Mouse (Mus musculus) CD4-positive, CD25-positive, alpha-beta regulatory T cell, adult 4 months (primary cell): Measurements from ENCODE around the gene Ncf4. TPM values are rescaled to one million over a fixed set of nuclear protein-coding genes. Genes with fewer than 3 reads are reported as not detected.
"Not testable (repeated sequence)": the region's sequence is repeated elsewhere in the genome, so short reads cannot be mapped to it uniquely, and the experiment has no call there.

ENCODE experiments used
- ATAC-seq: one replicate; pipeline ENCODE4 v1.8.0; 2017
- polyA plus RNA-seq, 2 experiments: library from polyadenylated mRNA; unstranded; fragments of 100-300 nt; shearing (Covaris generic); gene quantifications; one replicate each; pipeline ENCODE4 v1.2.1; 2017

Ncf4 gene
- polyA plus RNA-seq, 2 experiments from 2014 or later, result 175 to 188 TPM

DNA sequence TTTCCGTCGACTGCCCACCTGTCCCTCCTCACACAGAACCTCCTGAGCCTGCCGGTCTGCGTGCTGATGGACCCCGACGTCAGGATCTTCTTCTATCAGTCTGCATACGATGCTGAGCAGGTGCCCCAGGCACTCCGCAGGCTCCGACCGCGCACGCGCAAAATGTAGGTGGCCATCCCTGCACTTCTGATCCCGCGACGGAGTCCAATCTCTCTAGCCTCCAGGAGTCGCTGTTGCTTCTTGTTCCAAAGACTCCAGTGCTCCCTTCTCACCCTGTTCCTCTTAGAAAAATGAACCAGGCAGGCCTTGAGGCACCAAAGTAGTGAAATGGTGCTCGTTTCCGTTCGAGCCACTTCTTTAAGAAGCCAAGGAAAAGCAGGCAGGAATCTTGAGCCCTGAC is 10.2 kb downstream of the Ncf4 start:
- no peak for ATAC-seq

DNA sequence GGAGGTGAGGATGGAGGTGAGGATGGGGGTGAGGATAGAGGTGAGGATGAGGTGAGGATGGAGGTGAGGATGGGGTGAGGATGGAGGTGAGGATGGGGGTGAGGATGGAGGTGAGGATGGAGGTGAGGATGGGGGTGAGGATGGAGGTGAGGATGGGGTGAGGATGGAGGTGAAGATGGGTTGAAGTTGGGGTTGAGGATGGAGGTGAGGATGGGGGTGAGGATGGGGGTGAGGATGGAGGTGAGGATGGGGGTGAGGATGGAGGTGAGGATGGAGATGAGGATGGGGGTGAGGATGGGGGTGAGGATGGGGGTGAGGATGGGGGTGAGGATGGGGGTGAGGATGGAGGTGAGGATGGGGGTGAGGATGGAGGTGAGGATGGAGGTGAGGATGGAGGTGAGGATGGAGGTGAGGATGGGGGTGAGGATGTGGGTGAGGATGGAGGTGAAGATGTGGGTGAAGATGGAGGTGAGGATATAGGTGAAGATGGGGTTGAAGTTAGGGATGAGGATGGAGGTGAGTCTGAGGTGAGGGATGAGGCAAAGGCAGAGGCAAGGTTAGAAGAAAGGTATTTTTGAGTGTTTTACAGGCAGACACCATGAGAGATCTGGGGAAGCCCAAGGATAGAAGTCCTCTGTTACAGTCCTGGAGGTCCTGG is 12.1 kb downstream of the Ncf4 start:
- ATAC-seq, result not testable (repeated sequence)

DNA sequence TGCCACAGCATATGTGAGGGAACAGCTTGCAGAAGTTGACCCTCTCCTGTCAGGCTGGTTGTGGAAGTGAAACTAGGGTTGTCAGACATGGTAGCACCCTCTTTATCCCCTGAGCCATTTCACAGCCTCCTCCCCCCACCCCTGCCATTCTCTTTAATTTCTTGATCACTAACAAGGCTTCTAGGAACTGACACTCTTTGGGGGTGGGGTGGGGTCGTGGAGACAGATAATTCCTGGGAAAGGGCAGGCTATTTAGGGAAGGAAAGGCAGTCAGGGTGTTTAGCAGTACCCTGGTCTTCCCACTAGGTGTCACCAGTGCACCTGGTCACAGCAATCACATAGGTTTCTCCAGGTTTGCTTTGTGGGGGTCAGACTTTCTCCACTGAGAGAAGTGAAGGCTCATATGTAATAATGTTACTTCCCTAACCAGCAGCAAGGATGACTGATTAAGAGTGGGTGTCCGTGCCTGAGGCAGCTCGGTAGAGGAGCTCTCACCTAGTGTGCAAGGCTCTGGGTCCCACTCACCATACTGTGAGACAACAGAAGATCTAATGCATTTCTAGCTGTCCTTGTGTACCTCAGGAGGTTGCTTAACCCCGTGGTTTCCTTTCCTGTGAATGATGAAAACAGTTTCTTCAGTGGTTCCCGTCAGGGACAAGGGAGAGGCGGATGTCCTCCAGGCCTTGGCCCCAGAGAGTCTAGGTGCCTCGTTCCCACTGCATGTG is 12.9 kb downstream of the Ncf4 start:
- ATAC-seq, result peak; percentile 39

DNA sequence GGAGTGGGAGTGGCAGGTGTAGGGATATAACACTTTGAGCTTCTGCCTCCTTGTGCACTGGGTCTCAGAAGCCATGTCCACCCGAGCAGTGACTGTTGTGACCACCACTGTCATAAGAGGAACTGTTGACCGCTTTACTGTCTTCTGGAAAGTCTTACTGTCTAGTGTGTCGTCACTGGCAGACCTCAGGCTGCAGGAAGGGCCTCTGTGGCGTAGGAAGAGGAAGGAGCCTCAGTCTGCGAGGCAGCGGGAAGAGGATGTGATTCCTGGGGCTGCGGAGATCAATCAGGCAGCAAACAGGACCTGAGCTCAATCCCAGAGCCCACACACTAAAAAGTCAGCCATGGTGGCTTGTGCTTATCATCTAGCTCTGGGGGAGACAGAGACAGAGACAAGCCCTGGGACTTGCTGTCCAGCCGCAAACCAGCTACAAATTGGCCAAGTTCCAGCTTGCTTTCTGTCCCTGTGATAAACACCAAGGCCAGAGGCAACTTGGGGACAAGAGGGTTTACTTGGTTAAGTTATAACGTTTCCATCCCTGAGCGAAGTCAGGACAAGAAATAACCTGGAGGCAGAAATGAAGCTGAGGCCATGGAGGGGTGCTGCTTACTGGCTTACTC is 13.8 kb downstream of the Ncf4 start:
- no peak for ATAC-seq

DNA sequence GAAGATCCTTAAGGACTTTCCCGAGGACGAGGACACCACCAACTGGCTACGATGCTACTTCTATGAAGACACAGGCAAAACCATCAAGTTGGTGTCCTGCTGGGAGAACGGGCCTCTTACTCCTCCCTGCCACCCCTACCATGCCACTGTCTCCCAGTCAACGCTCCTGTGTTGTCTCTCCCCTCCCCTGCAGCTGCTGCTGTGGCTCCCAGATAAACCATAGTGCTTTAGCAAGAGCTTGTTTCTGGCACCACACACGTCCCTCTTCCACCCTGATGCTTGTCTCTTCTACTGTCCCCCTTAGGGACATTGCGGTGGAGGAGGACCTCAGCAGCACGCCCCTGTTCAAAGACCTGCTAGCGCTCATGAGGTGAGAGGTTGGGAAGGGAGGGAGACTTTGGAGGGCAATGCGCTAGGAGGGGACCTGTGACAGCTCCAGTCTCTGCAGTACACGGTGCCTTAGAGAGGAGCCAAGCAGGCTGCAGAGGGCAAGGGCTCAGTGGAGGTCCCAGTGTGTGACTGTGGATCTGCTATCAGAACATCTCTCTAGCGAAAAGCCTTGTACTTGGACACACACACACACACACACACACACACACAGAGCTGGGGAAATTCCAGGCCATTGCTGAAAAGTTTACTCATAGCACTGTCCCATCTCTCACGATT is 16.2 kb downstream of the Ncf4 start:
- no peak for ATAC-seq

DNA sequence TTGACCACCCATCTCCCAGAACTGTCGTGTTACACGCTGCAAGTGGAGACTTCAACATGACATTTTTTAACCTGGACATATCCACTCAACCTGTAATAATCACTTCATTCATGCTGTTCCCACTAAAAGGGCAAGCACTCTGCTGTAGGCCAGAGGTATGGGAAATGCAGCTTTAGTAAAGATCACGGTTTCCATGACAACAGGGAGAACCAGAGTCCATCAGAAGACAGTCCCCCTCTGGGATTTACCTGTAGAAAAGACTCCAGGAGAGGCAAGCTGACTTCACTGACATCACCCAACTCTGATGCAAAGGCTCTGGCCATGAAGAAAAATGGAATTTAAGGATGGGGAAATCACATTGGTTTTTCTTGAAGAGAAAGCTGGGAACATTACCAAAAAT is 18.7 kb downstream of the Ncf4 start:
- no peak for ATAC-seq

DNA sequence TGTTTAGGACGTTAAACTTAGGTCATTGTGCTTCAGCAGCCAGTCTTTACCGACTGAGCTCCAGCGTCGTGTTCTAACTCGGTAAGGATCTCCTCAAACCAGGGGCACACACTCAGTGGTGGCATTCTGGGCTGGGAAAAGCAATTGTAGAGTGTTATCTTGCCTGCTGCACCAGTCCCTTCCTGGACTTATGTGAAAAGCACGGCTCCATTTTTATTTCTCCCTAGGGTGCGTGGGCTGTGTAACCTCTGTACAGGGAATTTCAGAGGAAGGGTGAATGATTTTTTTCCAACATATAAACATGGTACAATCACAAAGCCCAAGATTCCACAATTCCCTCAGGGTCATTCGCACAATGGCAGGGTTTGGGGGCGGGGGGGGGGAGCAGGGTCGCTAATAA is 22.8 kb downstream of the Ncf4 start:
- ATAC-seq, result no peak

DNA sequence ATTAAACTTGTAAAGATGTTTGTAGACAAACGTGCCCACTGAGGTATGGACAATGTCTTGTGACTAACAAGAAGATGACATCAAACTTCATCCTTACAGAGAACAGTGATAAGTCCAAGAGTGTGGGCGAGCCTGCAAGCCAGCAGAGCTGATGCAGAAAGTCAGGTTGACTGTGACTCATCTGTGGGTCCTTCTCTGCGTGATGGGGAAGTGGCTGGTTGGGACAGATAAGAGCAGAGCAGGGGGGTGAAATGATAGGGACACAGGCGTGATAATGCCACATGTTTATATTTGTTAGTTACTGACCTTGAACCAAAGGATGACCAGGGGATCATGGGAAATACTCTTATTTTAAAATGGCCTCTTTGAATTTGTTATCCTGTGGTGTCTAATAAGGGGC is 23.3 kb downstream of the Ncf4 start:
- ATAC-seq, result no peak

DNA sequence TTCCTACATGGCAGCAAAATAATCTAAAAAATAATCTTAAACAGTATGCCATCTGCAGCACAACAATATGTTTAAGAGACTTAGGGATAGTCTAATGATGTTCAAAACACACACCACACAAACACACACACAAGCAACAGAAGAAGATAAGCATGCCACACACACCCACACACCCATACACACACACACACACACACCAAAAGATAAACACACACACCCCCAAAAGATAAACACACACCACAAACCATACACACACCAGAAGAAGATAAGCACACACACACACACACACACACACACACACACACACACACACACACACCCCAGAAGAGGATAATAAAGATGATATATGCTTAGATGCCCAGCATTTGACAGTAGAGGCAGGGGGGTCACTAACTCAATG is 26.6 kb downstream of the Ncf4 start:
- no peak for ATAC-seq

DNA sequence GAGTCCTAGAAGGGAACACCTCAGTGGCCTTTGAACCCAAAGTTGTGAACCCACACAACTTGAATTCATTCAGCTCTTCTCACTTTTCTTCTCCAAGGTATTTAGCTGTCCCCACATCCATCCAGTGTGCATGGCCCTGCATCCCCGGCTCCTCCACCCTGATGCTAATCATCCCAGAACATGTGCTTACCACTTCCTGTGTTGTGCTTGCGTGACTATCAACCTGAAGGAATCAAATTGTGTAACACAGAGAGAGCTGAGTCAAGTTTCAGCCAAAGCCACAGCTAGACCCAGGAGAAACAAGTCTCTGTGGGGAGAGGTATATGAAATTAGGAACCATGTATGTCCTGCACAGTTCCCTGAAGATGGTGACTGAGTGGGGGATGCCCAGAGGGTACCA is 33.7 kb downstream of the Ncf4 start:
- ATAC-seq, result no peak

DNA sequence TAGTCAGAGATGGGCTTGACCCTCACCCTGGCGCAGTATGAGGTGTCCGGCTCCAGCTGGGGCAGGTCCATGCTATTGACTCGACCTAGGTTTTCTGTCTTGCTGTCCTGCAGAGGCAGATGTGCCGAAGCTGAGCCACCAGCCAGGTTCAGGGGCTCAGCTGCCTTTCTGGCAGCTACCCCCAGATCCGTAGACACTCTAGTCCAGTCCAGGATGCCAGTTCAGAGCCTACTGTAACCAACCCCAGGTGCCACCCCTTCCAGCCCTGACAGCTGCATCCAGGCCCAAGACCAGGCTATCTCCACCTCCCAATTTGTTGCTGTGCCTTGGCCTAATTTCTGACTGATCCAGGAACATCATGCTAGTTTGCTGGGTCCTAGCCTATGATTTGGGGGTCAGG is 43.3 kb downstream of the Ncf4 start:
- no peak for ATAC-seq

DNA sequence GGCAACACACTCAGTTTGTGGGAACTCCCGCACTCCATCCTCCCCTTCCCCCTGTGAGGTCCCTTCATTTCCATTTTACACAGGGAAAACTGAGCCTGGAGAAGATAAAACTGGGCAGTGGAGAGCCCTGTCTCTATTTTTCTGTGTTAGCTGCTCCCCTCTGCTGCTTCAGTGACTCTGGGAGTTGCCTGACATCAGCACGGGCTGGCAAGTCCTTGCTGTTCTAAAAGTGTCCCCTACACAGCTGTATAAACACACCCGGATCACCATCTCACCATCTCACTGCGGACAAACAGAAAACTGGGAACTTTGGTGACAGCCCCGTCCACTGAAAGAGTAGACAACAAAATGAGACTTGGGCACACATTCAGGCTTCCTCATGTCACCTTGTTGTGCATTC is 45.2 kb downstream of the Ncf4 start:
- not testable (repeated sequence) for ATAC-seq

DNA sequence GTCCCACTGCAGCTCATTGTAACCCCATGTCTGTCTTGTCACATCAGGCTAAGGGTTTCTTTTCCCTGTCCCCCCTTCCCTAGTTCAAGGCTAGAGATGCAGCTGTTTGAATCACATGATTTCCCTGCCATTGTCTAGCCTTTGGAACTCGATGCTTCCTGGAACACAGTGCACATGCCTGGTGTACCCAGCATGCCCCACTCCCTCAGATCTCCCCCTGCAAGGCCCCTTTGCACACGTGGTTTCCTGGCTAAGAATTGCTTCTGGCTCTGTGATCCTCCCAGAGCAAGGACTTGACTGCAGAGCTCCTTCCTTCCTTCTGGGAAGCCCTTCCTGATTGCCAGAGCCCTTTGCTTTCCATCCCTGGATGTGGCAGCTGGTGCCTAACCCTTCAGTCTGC is 48.6 kb downstream of the Ncf4 start:
- not testable (repeated sequence) for ATAC-seq

DNA sequence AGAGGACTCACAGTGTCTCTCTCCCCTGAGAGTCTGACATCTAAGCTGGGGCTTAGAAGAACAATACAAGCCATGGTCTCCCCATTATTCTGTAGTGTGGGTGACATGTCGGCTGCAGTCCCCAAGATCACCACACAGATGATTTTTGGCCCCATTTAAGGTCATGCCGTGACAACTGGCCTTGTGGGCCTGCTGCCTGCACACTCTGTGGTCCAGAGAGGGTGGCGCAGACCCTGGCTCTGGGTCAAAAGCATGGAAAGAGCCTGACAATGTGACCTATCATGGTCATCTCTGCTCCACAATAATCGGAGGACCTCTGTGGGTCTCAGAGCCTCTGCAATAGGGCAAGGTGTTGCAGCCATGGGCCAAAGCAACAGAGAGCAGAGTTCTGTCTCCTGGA is 49.1 kb downstream of the Ncf4 start:
- ATAC-seq, result no peak

DNA sequence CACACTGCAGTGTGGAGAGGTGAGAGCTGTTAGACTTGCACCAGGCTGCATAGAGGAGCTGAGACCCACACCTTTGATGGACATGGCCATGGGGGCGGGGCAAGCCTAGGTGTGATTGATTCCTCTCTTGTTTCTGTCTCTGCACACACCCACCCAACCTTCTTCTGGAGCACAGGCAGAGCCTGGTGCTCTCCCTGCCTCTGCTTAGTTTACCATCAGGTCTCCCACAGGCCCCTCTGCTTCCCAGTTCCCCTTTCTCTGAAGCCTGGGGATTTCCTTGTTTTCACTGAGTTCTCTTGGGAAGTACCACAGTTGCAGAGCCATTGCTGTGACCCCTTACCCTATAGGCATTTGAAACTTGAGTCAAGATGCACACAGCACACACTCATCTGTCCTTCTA is 54.0 kb downstream of the Ncf4 start:
- no peak for ATAC-seq

DNA sequence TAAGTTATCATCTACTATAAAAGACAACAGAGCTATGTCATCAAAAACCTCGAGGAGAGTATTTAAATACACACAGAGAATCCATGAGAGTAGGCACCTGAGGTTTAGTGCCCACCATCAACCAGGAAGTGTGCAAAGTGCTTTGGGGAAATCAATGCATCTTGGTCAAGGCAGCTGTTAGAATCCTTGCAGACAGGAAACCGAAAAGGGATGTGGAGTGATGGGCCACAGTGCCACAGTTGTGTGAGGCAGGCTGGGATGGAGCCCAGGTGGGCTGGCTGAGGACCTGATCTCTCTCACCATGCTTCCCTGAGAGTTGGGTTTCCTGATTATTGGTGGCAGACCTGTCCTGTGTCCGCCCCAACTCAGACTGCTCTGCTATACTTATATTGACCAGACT is 55.0 kb downstream of the Ncf4 start:
- ATAC-seq, result no peak

DNA sequence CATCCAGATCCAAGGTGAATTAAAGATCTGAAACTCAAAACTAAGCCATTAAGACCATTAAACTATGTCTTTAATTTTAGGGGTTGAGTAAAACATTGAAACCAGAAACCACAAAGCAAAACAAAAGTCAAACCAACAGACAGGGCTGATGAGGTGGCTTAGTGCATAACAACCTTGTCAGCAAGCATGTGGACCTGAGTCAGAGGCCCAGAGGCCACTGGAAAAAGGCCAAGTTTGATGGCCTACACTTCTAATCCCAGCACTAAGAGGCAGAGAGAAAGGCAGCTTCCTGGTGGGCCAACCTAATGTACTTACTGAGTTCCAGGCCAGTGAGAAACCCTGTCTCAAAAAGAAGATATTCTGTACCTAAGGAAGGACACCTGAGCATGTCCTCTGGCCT is 56.2 kb downstream of the Ncf4 start:
- ATAC-seq, result no peak

DNA sequence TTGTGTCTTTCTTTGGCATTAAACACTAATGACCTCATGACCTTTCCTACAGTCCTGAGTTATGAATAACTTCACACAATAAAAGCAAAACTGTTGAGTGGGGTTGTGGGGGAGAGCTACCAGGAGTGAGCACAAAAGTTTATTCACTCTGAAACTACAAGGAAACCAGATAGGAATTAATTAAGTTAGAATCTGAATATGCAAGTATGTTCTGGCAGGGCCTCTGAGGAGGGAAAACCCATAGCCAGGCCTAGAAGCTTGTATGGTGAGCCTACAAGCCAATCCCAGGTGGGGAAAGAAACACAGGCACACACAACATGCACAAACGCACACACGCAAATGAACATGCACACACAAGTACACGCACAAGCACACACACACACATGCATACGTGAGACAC is 58.1 kb downstream of the Ncf4 start:
- no peak for ATAC-seq

DNA sequence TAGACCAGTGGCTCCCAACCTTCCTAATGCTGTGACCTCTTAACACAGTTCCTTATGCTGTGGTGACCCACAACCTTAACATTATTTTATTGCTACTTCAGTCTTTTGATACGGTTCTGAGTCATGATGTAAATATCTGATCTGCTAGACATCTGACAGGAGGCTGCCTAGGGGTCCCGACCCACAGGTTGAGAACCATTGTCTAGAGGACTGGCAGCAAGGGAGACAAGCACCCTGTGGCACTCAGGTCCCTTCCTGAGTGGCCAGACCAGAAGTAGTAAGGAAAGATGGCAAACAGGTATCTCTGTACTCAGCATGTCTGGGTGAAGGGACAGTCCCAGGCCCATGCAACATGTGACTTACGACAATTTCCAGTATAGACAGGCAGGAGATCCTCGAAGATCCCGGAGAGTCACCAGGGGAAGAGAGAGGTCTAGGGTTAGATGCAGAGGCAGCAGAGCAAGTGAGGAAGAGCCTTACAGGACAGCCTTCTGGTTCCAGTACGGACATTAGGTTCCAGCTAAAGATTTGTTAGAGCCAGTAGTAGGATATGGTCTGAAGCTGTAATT is 59.1 kb downstream of the Ncf4 start:
- ATAC-seq, result no peak

DNA sequence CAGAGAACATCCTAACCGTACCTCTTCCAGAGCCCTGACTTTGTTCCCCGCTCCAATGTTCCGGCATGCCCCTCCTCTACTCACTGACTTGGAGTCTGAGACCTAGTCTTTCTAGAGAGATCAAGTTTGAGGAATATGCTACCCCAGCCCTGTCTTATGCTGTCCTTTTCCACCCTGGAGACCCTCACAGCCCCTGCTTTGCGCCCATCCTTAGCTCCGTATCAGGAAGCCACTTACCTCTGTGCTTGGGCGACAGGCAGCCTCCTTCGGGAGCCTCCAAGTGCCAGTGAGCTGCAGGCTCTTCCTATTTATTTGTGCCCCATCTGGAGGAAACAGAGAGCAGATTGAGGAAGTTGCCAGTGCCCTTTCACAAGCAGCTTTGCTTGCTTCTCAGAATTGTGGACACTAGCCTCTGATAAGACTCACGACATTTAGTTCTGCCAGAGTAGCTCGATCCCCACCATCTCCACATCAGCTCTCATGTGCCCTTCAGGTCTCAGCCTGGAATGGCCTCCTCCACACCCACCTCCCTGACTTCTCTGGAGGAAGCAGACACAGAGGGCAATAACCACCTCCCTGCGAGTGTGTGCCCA is 60.8 kb downstream of the Ncf4 start, which contains the start of gene Csf2rb2:
Gene Csf2rb2 (minus strand): TSS at position 381 of the 593 bp plus-strand sequence.
- no peak for ATAC-seq

DNA sequence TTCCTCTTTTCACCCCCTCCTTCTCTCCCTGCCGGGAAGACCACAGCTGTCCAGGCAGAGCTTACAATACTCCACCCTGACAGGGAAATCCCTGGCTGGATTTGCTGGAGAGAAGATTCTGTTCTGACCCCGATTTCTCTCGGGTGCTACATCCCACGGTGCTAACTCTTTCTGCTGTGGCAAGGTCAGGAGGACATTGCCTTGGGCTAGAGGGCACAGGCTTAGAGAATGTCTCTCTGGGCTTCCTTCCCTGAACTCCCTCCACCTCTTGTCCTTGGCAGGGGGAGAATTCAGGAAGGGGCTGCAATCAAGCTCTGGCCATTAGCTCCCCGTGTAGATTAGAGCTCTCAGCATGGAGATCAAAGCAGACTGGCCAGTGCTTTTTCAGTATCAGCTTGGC is 65.3 kb downstream of the Ncf4 start:
- ATAC-seq, result no peak

DNA sequence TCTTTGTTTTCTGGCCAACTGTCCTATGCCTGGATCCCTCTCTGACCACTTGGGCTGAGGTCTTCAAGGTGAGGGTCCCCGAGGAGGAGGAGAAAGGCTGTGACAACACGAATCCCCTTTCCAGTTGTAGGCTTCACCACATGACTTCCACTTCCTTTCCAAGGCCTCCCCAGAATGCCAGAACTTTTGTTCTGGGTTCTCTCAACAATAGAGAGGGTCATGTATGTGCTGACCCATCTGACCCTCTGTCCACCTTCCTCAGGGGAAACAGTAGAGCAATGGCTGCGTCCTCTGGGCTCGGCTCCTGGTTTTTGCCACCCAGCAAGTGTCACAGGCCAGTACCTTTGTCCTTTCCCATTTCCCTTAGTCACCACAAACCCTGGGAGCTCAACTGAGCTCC is 66.4 kb downstream of the Ncf4 start:
- no peak for ATAC-seq
